Mouse (Mus musculus) regulatory T cell (primary cell): ENCODE data around the gene Rabgap1l.
"Not testable (repeated sequence)": the region's sequence is repeated elsewhere in the genome, so short reads cannot be mapped to it uniquely, and the experiment has no call there.

Experiments used
- in situ Hi-C: fragments of 300-600 bp; cut with MboI, MseI; formaldehyde crosslinking; loops from one replicate; pipeline ENCODE4 v1.15.1; 2025; ENCODE audit warnings: high pct_unique_total_duplicates

The Rabgap1l gene

GRCm38 (mm10) chr1:160710539-160710938 is 82.5 kb downstream of the Rabgap1l start:
- in situ Hi-C loops: loop anchor here (10.0 kb wide), 1 partner anchor 306 kb away; no protein-coding TSS in a partner anchor

DNA sequence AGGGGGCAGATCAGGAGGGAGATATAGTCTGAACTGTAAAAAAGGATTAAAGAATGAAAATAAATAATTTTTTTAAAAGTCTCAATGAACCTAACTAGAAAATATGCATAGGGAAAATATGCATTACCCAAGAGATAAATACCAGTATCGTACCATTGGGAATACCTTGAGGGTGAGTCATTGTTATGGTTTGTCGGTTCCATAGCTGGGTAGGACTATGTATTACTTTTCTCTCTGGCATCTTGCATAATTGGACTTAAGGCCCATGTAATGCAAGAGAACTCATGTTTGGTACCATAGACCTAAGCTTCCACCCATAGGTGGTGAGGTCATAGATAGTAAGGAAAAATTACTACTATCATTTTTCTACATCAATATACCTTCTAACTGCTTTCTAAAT is 88.4 kb downstream of the Rabgap1l start:
- in situ Hi-C loops: no loop called here

DNA sequence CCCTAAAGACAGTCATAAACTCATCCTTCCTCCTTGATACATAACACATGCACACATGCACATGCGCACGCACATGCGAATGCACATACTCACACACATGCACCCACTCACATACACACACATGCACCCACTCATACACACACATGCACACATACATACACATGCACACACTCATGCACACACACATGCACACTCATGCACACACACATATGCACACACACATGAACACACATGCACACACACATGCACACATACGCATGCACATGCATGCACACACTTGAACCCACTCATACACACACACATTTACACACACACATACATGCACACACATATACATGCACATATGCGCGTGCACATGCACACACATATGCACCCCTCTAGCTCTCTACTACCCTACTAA is 89.2 kb downstream of the Rabgap1l start:
- in situ Hi-C loops: no loop called here

GRCm38 (mm10) chr1:160693094-160693447 is 99.9 kb downstream of the Rabgap1l start:
- in situ Hi-C loops: no loop called here

DNA sequence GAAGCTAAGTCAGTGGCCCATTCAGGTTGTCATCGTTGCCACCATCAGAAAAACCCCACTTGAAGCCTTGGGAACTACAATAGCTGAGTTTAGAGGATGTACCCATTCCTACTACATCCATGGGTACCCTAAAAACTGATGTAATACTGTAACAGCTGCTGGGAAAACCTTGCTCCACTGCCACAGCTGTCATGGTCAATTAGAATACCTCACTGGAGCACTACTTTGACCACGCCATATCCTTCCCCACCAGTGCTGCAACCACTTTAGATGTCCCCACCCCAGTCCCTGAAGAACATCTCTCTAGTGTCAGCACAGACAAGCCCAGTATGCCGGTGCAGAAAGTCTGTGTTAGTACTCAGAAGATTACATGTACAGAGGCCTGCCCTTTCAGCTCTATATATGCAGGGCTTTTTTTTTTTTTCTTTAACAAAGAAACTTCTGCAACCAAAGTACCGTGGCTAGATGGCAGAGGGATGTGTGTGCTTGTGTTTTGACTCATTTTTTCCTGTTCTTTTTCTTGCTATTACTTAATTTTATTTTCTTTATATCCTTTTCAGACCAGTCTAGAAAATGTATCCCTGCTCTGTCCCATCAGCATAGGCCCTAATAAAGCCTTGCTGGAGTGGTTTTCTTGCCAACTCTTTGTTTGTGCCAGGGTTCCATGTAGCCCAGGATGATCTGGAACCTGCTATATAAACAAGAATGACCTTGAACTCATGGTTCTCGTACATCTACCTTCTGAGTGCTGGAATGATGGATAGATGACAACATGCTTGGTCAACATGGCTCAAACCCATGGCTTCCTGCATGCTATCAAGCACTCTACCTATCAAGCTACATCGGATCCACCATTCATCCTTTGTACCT is 100.6 kb downstream of the Rabgap1l start:
- in situ Hi-C loops: no loop called here

DNA sequence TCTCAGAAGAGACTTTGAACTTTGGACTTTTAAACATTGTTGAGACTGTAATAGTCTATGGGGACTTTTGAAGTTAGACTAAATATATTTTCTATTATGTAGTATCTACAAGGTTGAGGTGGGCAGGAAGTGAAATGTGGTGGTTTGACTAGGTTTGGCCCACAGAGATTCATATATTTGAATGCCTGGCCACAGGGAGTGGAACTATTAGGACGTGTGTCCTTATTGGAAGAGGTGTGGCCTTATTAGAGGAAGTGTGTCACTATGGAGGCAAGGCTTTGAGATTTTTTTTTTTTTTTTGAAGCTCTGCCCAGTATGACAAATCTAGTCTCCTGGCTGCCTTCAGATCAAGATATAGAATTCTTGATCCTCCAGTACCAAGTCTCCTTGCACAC is 101.8 kb downstream of the Rabgap1l start:
- in situ Hi-C loops: no loop called here

- in situ Hi-C loops: no loop called here
These were observed 102.4 kb downstream of the Rabgap1l start for GRCm38 (mm10) chr1:160690516-160691195.

GRCm38 (mm10) chr1:160689511-160689910 is 103.5 kb downstream of the Rabgap1l start:
- in situ Hi-C loops: no loop called here

- in situ Hi-C loops: no loop called here
These were observed 108.8 kb downstream of the Rabgap1l start for GRCm38 (mm10) chr1:160684251-160684650.

DNA sequence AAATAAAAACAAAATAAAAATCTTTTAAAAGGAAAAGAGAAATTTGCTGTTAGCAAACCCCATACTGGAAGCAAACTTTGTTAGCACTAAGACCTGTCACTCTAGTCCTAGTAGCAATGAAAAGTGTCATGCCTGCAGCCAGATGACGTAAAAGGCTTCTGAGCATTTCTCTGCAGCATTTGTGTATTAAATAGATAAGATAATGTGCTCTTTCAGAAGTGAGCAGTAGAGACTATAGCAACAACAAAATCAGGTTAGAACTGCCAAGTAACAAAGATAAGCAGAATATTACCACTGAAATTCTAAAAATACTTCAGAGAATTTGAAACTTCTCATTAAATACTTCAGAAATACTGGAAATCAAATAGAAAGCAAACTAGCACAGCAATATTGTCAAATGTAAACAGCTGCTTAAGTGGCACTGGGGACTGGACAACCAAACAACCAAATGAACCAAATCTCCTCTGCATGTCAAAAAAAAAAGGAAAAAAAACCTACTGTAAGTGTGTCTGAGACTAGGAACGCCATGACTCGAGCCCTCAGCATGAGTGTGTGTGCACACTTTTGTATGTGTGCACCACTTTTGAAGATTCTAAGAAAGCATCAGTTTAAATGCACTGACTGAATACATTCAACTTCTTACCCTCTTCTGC is 111.5 kb downstream of the Rabgap1l start:
- in situ Hi-C loops: no loop called here

GRCm38 (mm10) chr1:160674763-160675162 is 118.2 kb downstream of the Rabgap1l start:
- in situ Hi-C loops: no loop called here

- in situ Hi-C loops: no loop called here
These were observed 120.8 kb downstream of the Rabgap1l start for GRCm38 (mm10) chr1:160672088-160672814.

DNA sequence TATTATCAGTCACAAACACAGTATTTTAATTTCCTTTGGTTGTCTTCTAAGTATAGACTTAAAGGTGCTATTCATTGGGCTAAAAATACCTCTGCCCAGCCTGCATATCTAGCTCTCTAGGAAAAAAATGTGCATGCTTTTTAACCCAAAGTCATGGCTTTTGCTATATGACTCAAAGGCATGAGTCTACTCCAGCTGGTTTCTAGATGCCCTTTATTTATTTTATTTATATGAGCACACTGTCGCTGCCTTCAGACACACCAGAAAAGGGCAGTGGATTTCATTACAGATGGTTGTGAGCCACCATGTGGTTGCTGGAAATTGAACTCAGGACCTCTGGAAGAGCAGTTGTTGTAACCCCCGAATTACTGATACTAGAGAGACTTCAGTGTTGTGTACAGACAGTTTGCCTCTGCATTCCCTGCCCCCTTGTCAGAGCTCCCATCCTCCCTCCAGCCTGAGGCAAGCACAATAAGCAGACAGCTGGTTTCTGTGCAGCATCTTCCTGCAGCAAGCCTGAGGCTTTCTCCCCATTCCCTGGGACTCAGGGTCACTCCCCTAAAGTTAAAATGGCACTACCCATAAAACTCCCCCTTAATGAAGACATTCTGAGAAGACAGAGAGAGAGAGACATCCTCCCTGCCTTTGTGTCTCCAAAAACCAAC is 137.1 kb downstream of the Rabgap1l start:
- in situ Hi-C loops: no loop called here

- in situ Hi-C loops: no loop called here
These were observed 141.3 kb downstream of the Rabgap1l start for GRCm38 (mm10) chr1:160651691-160652090.

GRCm38 (mm10) chr1:160645416-160645815 is 147.6 kb downstream of the Rabgap1l start:
- in situ Hi-C loops: no loop called here

DNA sequence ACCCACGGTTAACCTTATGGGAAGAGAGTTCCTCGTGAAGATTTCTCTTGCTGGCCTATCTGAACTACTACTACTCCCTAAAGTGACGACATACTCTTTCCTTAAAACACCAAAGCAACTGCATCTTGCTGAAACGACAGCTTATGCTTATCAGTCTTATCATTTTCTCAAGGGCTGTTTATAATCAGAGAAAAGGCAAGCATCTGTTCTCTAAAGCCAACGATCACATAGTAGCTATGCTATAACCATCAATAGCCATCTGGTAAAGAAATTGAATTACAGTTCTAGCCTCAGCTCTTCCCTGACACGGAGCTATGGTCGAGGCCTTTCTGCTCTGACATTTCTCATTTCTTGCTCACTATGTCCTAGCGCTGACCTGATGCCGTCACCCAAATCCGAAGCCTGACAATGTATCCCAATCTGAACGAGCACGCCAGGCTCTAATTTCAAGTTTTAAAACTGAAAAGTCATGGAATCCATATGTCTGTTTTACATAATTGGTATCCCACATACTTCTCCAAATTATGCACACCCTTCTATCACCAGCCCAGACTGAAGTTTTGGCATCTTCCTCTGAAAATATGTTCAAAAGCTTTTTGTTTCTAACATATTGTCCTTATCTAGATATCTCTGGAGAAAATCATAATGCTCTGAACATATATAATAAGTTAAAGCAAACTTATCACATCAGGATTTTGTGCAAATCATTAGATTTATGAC is 164.6 kb downstream of the Rabgap1l start:
- in situ Hi-C loops: no loop called here

DNA sequence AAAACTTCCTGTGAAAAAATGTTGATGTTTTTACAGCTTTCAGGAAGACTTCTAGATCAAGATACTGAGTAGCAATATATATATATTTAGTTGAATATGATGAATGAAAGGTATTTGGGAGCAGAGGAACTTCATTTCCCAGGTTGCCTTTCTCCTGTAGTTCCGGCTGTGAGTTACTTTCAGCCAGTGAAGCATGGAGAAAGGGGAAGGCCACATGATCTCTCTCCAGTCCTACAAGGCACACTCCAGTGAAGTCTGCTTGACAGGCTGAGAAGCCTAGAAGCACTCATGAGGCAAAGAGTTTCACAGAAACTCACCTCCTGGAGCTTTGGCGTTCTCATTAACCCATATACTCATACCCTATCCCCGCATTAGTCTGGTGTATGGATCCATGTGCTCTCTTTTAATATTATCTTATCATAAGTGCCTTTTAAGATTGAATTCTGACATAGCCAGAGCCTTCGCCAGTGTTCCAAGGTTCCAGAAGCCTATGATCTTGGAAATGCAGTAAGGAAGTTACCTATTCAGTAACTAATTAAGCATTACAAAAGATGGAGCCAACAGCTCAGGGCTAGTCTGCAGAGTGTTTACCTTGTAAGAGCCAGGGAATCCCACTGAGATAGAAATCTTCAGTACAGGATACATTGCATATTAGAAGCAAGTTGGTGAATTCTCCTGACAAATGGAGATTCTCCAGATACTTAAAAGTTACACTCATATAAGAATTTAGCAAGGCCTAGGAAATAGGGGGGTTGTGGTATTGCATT is 168.5 kb downstream of the Rabgap1l start:
- in situ Hi-C loops: not testable (repeated sequence)

DNA sequence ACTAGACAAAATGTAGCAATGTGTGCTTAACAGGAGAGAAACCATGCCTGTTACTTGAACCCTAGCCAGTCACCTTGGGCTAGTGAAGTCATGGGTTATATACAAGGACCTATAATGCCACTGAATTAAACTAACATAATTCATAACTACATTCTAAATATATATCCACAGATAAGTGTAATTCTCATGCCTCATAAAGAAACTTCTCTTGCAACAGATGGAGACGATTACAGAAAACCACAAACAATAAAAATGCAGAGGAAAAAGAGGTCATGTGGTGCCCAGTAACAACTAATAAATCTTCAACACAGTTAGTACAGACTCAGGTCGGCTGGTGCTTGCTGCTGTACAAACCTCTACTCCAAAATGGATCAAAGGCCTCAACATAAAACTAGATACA is 174.8 kb downstream of the Rabgap1l start:
- in situ Hi-C loops: no loop called here

DNA sequence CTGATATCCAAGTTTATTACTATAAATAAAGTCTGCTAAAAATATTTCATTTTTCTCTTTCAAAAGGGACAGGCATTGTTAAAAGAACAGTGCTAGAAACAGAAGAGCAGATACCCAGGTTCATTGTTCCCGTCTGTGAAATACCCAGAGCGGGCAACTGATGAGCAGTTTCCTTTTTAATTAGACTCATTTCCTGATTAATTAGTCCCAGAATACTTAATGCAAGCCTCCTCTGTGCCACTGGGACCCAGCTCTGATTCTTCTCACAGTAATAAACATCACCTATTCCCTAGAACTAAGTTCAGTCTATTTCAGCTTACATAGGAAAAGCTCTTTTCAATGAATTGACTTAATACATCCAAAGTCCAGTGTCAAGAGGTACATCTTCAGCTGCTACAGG is 186.6 kb downstream of the Rabgap1l start:
- in situ Hi-C loops: no loop called here

- in situ Hi-C loops: not testable (repeated sequence)
These were observed 189.7 kb downstream of the Rabgap1l start for GRCm38 (mm10) chr1:160603312-160603711.
